Mouse (Mus musculus): Measurements from ENCODE around the gene Pfn1. TPM values are rescaled to one million over a fixed set of nuclear protein-coding genes. Genes with fewer than 3 reads are reported as not detected.
A peak's percentile ranks its signal among the peaks of the same experiment; 100 is the strongest.

Pfn1 gene
- polyA plus RNA-seq, 1 experiment from 2014 or later: 1,970 TPM

DNA sequence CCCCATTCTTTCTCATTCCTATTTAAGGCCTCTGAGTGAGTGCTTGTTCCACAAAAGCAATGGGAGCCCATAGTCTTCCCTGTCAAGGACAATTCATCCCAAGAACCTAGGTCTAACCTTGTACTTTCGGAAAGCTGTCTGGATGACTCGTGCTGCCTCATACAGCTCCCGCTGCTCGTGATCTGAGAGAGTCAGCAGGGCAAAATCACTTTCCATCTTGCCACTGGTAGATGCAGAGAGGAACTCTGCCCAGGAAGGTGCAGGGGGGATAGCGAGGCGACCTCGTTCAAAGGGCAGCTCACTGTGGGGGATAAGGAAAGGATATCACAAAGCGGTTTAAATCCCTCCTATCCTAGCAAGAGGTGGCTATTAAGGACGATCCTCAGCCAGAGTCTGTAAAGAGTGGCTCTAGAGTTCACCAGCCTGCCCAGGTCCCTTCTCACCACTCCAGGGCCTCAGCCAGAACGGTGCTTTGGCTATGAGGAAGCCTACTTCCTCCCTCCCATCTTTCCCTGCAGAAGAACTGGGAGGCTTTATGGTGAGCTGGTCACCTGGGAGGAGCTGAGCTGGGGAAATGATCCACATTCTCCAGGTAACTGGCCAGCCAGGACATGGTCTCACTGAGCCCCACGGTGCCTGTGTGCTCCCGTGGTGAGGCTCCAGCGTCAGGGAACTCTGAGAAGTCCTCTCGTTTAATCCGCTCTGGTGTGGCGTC is 17.0 kb upstream of the Pfn1 start:
- ATAC-seq (ENCODE audit: borderline replicate concordance, extremely low read depth, low FRiP score, low TSS enrichment): no peak
- Histone ChIP-seq H3K4me3 (no peak overlapping the region), H3K27me3 (no peaks in the 10 kb centered on the region), H3K9ac (no peak overlapping the region), H3K9me3 (no peaks in the 10 kb centered on the region), H3K36me3 (peaks cover 30% of the 10 kb centered on the region), H3K4me1 (peaks cover 23% of the 10 kb centered on the region), H3K27ac (no peak overlapping the region), H3K4me2 (0 out of 2 replicates have a peak overlapping the region, but pooled peaks have one; percentile 88)
- 84% methylated on average over 16 of the region's 16 CpGs for WGBS

DNA sequence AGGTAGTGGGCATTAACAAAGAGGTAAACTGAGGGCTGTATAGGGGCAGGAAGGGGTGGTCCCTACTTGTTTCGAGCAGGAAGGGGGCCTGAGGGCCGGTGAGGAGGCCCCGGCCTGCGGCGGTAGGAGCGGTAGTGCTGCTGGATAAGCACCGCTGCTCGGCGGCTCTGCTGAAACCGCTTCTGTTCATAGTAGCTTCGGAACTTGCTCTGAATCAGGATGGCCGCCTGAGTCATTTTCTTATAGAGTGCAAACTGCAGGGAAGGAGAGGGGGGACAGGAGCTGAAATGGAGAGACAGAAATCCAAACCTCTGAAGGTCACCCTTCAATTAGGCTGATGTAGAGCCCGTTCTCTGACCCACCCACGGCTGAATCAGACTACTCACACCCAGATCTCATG is 16.0 kb upstream of the Pfn1 start:
- 33% methylated on average over 14 of the region's 14 CpGs for WGBS
- no peaks in the 10 kb centered on the region for H3K9me3 ChIP-seq
- H3K27me3 ChIP-seq: no peaks in the 10 kb centered on the region
- ATAC-seq (ENCODE audit: borderline replicate concordance, extremely low read depth, low FRiP score, low TSS enrichment): no peak
- peak overlapping the region; percentile 88 for H3K4me2 ChIP-seq
- H3K9ac ChIP-seq: peak overlapping the region; percentile 58
- H3K36me3 ChIP-seq: peaks cover 32% of the 10 kb centered on the region
- peaks cover 23% of the 10 kb centered on the region for H3K4me1 ChIP-seq
- peak overlapping the region; percentile 73 for H3K4me3 ChIP-seq
- peak overlapping the region; percentile 99 for H3K27ac ChIP-seq

- under 1% methylated on average over 30 of the region's 31 CpGs for WGBS
- Histone ChIP-seq H3K36me3 (peaks cover 33% of the 10 kb centered on the region), H3K4me3 (peak overlapping the region; percentile 73), H3K27me3 (no peaks in the 10 kb centered on the region), H3K9ac (peak overlapping the region; percentile 58), H3K27ac (peak overlapping the region; percentile 99), H3K4me2 (peak overlapping the region; percentile 88), H3K9me3 (no peaks in the 10 kb centered on the region), H3K4me1 (peaks cover 23% of the 10 kb centered on the region)
- ATAC-seq (ENCODE audit: borderline replicate concordance, extremely low read depth, low FRiP score, low TSS enrichment): peak; percentile 35
Measured at GRCm38 (mm10) chr11:70669582-70670345, 15.3 kb upstream of the Pfn1 start.

- Histone ChIP-seq H3K27me3 (no peaks in the 10 kb centered on the region), H3K4me3 (peak within 1 kb of the TSS; percentile 73), H3K9ac (peak within 1 kb of the TSS; percentile 58), H3K4me2 (peak within 1 kb of the TSS; percentile 88), H3K4me1 (peaks cover 23% of the 10 kb centered on the region), H3K9me3 (no peaks in the 10 kb centered on the region), H3K36me3 (peaks cover 34% of the 10 kb centered on the region), H3K27ac (peak within 1 kb of the TSS; percentile 99)
- under 1% methylated on average over 44 of the region's 44 CpGs for WGBS
- ATAC-seq (ENCODE audit: borderline replicate concordance, extremely low read depth, low FRiP score, low TSS enrichment): peak; percentile 95
Measured at GRCm38 (mm10) chr11:70668771-70669505, 14.5 kb upstream of the Pfn1 start, which contains the start of gene Spag7. Gene Spag7, minus strand, starts transcription at chr11:70669416.

- Histone ChIP-seq H3K36me3 (peaks cover 35% of the 10 kb centered on the region), H3K9me3 (no peaks in the 10 kb centered on the region), H3K27ac (peak overlapping the region; percentile 99), H3K27me3 (no peaks in the 10 kb centered on the region), H3K4me1 (peaks cover 23% of the 10 kb centered on the region), H3K4me3 (peak overlapping the region; percentile 73), H3K9ac (peak overlapping the region; percentile 42), H3K4me2 (peak overlapping the region; percentile 88)
- ATAC-seq (ENCODE audit: borderline replicate concordance, extremely low read depth, low FRiP score, low TSS enrichment): peak; percentile 59
- under 1% methylated on average over 15 of the region's 15 CpGs for WGBS
Measured at GRCm38 (mm10) chr11:70668335-70668770, 13.9 kb upstream of the Pfn1 start.

DNA sequence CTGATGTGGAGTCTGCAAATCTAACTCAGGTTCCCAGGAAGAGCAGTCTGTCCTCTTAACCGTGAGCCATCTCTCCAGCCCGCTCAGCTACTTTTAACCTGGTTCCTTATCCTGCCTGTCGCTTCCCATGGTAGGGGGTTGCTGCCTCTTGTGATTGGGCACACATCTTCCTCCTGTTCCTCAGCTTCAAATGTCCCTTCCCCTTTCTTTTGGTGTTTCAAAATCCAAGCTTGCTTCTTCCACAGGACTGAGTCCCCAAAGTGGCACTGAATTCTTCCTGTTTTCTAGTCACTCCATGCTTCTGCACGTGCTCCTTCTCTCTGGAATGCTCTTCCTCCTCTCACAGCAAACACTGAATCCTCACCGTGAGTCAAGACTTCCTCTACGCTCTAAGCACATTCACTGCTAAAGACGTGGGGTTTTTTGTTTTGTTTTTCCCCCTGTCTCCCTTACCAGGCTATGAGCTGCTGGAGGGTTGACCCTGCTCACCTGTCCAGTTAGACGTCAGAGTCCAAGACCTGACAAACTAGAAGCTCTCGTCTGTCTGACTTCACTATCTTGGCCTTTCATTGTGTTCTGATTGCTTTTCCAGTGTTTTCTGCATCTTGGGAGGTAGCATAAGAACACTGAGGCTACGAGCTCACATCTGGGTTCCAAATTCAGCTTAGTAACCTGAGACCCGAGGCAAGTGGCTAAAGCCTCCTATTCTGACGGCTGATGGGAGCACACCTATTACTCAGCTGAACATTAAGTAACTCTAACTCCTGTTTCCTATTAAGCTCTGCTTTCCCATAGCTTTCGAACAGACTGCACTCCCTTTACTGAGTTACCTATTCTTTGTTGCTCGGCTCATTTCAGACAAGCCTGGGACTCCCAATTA is 13.1 kb upstream of the Pfn1 start:
- Histone ChIP-seq H3K27ac (peak overlapping the region; percentile 99), H3K4me1 (peaks cover 23% of the 10 kb centered on the region), H3K4me3 (peak overlapping the region; percentile 73), H3K36me3 (peaks cover 41% of the 10 kb centered on the region), H3K9me3 (no peaks in the 10 kb centered on the region), H3K4me2 (peak overlapping the region; percentile 88), H3K9ac (peak overlapping the region; percentile 42), H3K27me3 (no peaks in the 10 kb centered on the region)
- no peak for ATAC-seq (ENCODE audit: borderline replicate concordance, extremely low read depth, low FRiP score, low TSS enrichment)
- 53% methylated on average over 14 of the region's 14 CpGs for WGBS

GRCm38 (mm10) chr11:70666687-70667086 is 12.2 kb upstream of the Pfn1 start:
- Histone ChIP-seq H3K4me3 (no peak overlapping the region), H3K9me3 (no peaks in the 10 kb centered on the region), H3K4me1 (peaks cover 23% of the 10 kb centered on the region), H3K36me3 (peaks cover 42% of the 10 kb centered on the region), H3K27me3 (no peaks in the 10 kb centered on the region), H3K9ac (no peak overlapping the region), H3K27ac (no peak overlapping the region), H3K4me2 (no peak overlapping the region)
- 87% methylated on average over 8 of the region's 8 CpGs for WGBS
- no peak for ATAC-seq (ENCODE audit: borderline replicate concordance, extremely low read depth, low FRiP score, low TSS enrichment)

- Histone ChIP-seq H3K4me2 (no peak overlapping the region), H3K4me3 (no peak overlapping the region), H3K9me3 (no peaks in the 10 kb centered on the region), H3K36me3 (peaks cover 48% of the 10 kb centered on the region), H3K27me3 (no peaks in the 10 kb centered on the region), H3K4me1 (peaks cover 13% of the 10 kb centered on the region), H3K27ac (no peak overlapping the region), H3K9ac (no peak overlapping the region)
- no peak for ATAC-seq (ENCODE audit: borderline replicate concordance, extremely low read depth, low FRiP score, low TSS enrichment)
- 89% methylated on average over 9 of the region's 9 CpGs for WGBS
Measured at GRCm38 (mm10) chr11:70664741-70665140, 10.3 kb upstream of the Pfn1 start.

- Histone ChIP-seq H3K27ac (no peak overlapping the region), H3K4me1 (peaks cover 13% of the 10 kb centered on the region), H3K9ac (no peak overlapping the region), H3K4me3 (no peak overlapping the region), H3K27me3 (no peaks in the 10 kb centered on the region), H3K4me2 (no peak overlapping the region), H3K36me3 (peaks cover 48% of the 10 kb centered on the region), H3K9me3 (no peaks in the 10 kb centered on the region)
- WGBS: 85% methylated on average over 6 of the region's 6 CpGs
- ATAC-seq (ENCODE audit: borderline replicate concordance, extremely low read depth, low FRiP score, low TSS enrichment): no peak
Measured at GRCm38 (mm10) chr11:70663957-70664356, 9.5 kb upstream of the Pfn1 start.

DNA sequence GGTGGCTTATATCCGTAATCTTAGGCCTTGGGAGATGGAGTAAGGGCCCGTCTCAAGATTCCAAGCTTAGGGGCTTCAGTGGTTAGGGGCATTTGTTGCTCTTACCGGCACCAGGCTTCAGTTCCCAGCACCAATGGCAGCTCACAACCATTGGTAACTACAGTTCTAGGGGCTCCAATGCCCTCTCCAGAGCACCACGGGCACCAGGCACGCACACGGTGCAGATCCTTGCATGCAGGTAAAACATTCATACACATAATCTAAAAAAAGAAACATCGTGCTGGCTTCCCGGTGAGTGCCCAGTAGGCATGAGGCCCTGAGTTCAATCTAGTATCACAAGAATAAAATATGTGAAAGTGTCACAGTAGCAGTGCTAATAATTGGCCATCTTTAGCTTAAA is 8.7 kb upstream of the Pfn1 start:
- H3K36me3 ChIP-seq: peaks cover 48% of the 10 kb centered on the region
- 92% methylated on average over 8 of the region's 8 CpGs for WGBS
- H3K4me2 ChIP-seq: no peak overlapping the region
- H3K4me3 ChIP-seq: no peak overlapping the region
- H3K4me1 ChIP-seq: peaks cover 15% of the 10 kb centered on the region
- no peak overlapping the region for H3K9ac ChIP-seq
- no peak for ATAC-seq (ENCODE audit: borderline replicate concordance, extremely low read depth, low FRiP score, low TSS enrichment)
- H3K27me3 ChIP-seq: no peaks in the 10 kb centered on the region
- H3K27ac ChIP-seq: no peak overlapping the region
- no peaks in the 10 kb centered on the region for H3K9me3 ChIP-seq

DNA sequence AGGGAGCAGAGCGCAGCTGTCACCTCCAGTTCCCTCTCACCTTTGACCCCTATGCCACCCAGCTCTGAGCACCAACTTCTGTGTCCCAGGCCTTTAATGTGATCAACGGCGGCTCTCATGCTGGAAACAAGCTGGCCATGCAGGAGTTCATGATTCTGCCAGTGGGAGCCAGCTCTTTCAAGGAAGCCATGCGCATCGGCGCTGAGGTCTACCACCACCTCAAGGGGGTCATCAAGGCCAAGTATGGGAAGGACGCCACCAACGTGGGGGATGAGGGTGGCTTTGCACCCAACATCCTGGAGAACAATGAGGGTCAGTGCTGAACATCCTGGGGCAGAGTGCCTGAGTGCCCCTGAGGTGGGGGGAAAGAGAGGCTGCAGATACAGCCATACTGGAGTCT is 6.1 kb upstream of the Pfn1 start:
- Histone ChIP-seq H3K36me3 (peaks cover 44% of the 10 kb centered on the region), H3K4me3 (no peak overlapping the region), H3K9ac (no peak overlapping the region), H3K4me2 (no peak overlapping the region), H3K9me3 (no peaks in the 10 kb centered on the region), H3K27me3 (no peaks in the 10 kb centered on the region), H3K27ac (no peak overlapping the region), H3K4me1 (peaks cover 30% of the 10 kb centered on the region)
- no peak for ATAC-seq (ENCODE audit: borderline replicate concordance, extremely low read depth, low FRiP score, low TSS enrichment)
- WGBS: 81% methylated on average over 8 of the region's 8 CpGs
